Comparison of ENCODE assay signal across 16 mouse cellular contexts in genomic region chr17:69307636-69308035, GRCm38 (mm10).
"Had no signal": no experiment of that assay in that cellular context is flagged by ENCODE, and none has a peak within 500 bp of the region (broad histone marks: within the 10 kb centered on the region; RNA-seq: fewer than 3 reads in every experiment).

No protein-coding gene starts in this region.

- H3K9me3 ChIP-seq: limb, embryonic 12.5 days; limb, embryonic 15.5 days; midbrain, embryonic 10.5 days; midbrain, embryonic 13.5 days had no signal

- DNase-seq: kidney, adult 9 months; kidney, postnatal 14 days; kidney, postnatal 4 days; left cerebral cortex, postnatal 4 days; liver, postnatal 0 days; lung, embryonic 14.5 days; thymus, adult 18-20 months; thymus, postnatal 36 days had no signal

- H3K4me3 ChIP-seq: limb, embryonic 12.5 days; limb, embryonic 15.5 days; midbrain, embryonic 10.5 days; midbrain, embryonic 13.5 days had no signal

- ATAC-seq: liver, postnatal 0 days; lung, postnatal 0 days; midbrain, embryonic 13.5 days had no signal

- H3K9ac ChIP-seq: limb, embryonic 12.5 days; limb, embryonic 15.5 days; liver, embryonic 14.5 days; liver, postnatal 0 days; lung, embryonic 14.5 days; midbrain, embryonic 13.5 days had no signal

- H3K4me1 ChIP-seq: limb, embryonic 12.5 days; limb, embryonic 15.5 days; midbrain, embryonic 10.5 days; midbrain, embryonic 13.5 days had no signal

- H3K27me3 ChIP-seq: limb, embryonic 12.5 days; limb, embryonic 15.5 days; midbrain, embryonic 13.5 days had no signal

- H3K4me2 ChIP-seq: limb, embryonic 12.5 days; limb, embryonic 15.5 days; liver, embryonic 11.5 days; lung, embryonic 14.5 days; midbrain, embryonic 13.5 days had no signal

- H3K27ac ChIP-seq: limb, embryonic 12.5 days; limb, embryonic 15.5 days; liver, embryonic 14.5 days; macrophage; midbrain, embryonic 10.5 days; midbrain, embryonic 13.5 days had no signal

- H3K36me3 ChIP-seq: limb, embryonic 12.5 days; limb, embryonic 15.5 days; midbrain, embryonic 10.5 days; midbrain, embryonic 13.5 days had no signal
